Mouse (Mus musculus): ENCODE data around the gene Dennd5b. TPM values are rescaled to one million over a fixed set of nuclear protein-coding genes. Genes with fewer than 3 reads are reported as not detected.

The Dennd5b gene
- polyA plus RNA-seq (2014; fragmentation: Nextera tagmentation; extraction: Ambion mirVana): 17.0 and 17.7 TPM in 2 replicates

DNA sequence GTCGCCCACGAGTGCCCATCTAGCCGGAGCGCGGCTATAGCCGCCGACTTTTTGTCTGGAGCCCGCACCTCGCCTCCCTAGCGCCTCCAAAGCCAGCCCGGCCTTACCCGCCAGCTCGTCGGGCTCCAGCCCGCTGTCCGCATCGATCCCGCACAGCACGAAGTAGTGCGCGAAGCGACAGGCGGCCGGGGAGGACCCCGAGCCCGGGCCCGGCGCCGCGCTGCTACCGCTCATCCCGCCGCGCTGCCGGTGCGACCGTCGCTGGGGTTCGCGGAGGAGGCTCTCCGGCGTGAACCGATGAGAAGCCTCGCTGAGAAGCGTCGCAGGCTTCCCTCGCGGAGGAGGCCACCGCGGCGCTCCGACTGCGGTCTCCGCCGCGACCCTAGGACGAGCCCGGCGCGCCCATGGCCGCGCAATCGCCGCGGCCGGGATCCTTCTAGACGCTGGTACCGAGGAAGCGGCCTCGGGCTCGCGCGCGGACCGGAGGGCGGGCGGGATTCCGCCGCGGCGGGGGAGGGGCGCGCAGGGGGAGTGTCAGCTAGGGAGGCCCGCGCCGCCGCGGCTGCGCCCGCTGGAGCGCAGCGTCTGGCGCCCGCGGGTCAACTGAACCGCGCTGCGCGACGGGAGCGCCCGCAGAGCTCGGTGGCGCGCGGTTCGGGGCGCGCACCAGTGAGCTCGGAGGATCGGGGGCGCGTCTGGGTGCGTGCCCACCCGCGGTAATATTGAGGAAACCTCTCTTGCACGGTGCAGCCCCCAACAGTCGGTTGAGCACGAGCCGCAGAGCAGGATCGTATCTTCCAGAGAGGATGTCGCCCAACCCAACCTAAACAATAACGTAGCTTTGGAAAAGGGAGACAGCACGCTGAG lies at the start of gene Dennd5b:
Dennd5b (minus strand) TSS at position 605 of the 867 bp plus-strand sequence.
- DNase-seq (ENCODE audit: low spot score, missing footprints) (peak; percentile 98), ATAC-seq (ENCODE audit: low FRiP score) (peak; percentile 91)
- WGBS: under 1% methylated on average over 112 of the region's 124 CpGs
- peak within 1 kb of the TSS; percentile 77 for H3K4me2 ChIP-seq
- no peaks in the 10 kb centered on the region for H3K27me3 ChIP-seq (ENCODE audit: control insufficient read depth, insufficient read depth, low read length)
- H3K9me3 ChIP-seq (ENCODE audit: control insufficient read depth, low read length): no peaks in the 10 kb centered on the region
- peak within 1 kb of the TSS; percentile 97 for H3K27ac ChIP-seq (ENCODE audit: low read depth, low read length)
- H3K4me3 ChIP-seq (ENCODE audit: low read depth, low read length): peak within 1 kb of the TSS; percentile 86
- peak within 1 kb of the TSS; percentile 96 for H3K9ac ChIP-seq (ENCODE audit: low read length)
- H3K36me3 ChIP-seq (ENCODE audit: control insufficient read depth, insufficient read depth, low read length): no peaks in the 10 kb centered on the region
- H3K4me1 ChIP-seq (ENCODE audit: control insufficient read depth, insufficient read depth, low read length): peaks cover 3% of the 10 kb centered on the region; the same call in 1 of the 2 replicates

DNA sequence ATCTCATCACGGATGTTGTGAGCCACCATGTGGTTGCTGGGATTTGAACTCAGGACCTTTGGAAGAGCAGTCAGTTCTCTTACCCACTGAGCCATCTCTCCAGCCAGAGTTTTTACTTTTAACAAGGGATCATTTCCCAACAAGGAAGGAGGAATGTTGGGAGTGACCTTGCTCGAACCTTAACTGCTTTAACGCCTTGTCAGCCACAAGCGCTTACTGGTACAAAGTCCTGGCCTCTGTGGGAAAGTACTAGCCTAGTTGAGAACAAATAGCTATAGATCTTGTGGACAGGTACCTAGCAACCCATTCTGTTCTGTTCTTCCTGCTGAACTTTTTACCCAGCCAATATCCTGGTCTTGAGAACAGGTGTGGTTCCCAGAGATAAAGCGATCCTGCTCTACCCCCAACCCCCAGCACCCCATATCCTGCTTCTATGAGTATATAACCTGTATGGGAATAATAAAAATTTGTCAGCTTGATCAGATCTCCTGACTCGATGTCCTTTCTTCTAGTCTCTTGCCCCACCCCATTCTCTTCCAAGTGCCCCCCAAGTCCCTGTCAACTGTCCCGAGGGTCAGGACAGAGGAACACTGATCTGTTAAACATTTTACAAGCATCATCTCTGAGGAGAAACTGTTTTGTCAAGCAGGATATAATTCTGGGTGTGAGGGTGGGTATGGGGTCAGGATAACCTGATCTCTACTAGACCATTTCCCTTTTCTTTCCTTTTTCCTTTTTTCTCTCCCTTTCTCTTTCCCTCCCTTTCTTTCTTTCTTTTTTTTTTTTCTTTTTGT lies 47.2 kb upstream of the Dennd5b start:
- DNase-seq (ENCODE audit: low spot score, missing footprints) (peak; percentile 75), ATAC-seq (ENCODE audit: low FRiP score) (no peak)
- no peak overlapping the region for H3K9ac ChIP-seq (ENCODE audit: low read length)
- H3K4me1 ChIP-seq (ENCODE audit: control insufficient read depth, insufficient read depth, low read length): no peaks in the 10 kb centered on the region
- no peak overlapping the region for H3K27ac ChIP-seq (ENCODE audit: low read depth, low read length)
- H3K4me3 ChIP-seq (ENCODE audit: low read depth, low read length): no peak overlapping the region
- H3K36me3 ChIP-seq (ENCODE audit: control insufficient read depth, insufficient read depth, low read length): no peaks in the 10 kb centered on the region
- no peak overlapping the region for H3K4me2 ChIP-seq
- no peaks in the 10 kb centered on the region for H3K27me3 ChIP-seq (ENCODE audit: control insufficient read depth, insufficient read depth, low read length)
- 95% methylated on average over 7 of the region's 7 CpGs for WGBS
- H3K9me3 ChIP-seq (ENCODE audit: control insufficient read depth, low read length): no peaks in the 10 kb centered on the region

DNA sequence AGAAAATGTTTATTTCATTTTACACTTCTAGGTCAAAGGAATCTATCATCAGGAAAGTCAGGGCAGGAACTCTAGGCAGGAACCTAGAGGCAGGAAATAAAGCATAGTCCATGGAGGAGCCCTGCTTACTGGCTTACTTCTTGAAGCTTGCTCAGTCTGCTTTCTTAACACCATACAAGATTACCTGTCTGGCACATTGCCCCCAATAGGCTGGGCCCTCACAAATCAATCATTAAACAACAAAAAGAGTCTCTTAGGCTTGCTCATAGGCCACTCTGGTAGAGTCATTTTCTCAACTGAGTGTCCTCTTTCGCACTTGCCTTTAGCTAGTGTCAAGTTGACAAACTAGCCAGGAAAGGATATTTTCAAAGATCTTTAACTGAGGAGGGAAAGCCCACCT lies 43.7 kb upstream of the Dennd5b start:
- H3K27ac ChIP-seq (ENCODE audit: low read depth, low read length): no peak overlapping the region
- ATAC-seq (ENCODE audit: low FRiP score) (no peak), DNase-seq (ENCODE audit: low spot score, missing footprints) (no peak)
- no peaks in the 10 kb centered on the region for H3K9me3 ChIP-seq (ENCODE audit: control insufficient read depth, low read length)
- H3K4me1 ChIP-seq (ENCODE audit: control insufficient read depth, insufficient read depth, low read length): 0 out of 2 replicates have a peak, but pooled peaks cover 2% of the 10 kb centered on the region
- no peaks in the 10 kb centered on the region for H3K27me3 ChIP-seq (ENCODE audit: control insufficient read depth, insufficient read depth, low read length)
- no peak overlapping the region for H3K4me3 ChIP-seq (ENCODE audit: low read depth, low read length)
- H3K36me3 ChIP-seq (ENCODE audit: control insufficient read depth, insufficient read depth, low read length): no peaks in the 10 kb centered on the region
- H3K4me2 ChIP-seq: no peak overlapping the region
- 87% methylated on average over 1 of the region's 1 CpGs for WGBS
- H3K9ac ChIP-seq (ENCODE audit: low read length): no peak overlapping the region

DNA sequence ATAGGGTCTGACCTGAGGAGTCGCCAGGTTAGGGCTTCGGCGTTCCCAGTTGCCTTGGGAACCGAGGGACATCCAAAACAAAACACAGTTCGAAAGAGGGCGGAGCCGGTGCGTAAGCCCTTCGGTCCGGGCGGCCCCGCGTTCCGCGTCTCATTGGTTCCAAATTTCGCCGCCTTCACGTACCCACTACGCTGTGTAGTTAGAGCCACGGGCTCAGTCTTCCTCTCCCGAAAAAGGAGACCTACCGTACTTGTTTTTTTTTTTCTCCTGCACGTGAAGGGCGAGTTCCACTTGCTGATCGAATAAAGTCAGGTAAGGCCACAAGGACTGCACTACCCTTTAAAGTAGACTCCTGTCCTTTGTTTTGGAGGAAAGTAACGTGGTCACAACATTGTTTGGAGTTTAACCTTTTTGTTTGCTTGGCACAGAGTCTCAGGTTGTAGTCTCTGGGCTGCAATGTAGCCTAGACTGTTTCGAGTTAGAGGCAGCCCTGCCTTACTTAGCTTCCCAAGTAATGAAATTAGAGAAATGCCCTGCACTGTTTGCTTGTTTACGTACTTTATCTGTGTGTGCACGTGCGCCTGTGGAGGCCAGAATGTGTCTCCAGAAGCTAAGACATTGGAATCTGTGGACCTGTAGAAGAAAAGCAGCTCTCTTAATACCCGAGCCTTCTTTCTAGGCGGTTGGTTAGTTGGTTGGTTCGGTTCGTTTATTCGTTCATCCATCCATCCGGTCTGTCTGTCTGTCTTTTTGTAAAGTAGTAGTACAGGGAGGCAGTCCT lies 40.1 kb upstream of the Dennd5b start:
- peak; percentile 97 for DNase-seq (ENCODE audit: low spot score, missing footprints)
- Histone ChIP-seq H3K9me3 (ENCODE audit: control insufficient read depth, low read length) (no peaks in the 10 kb centered on the region), H3K4me3 (ENCODE audit: low read depth, low read length) (peak overlapping the region; percentile 39), H3K36me3 (ENCODE audit: control insufficient read depth, insufficient read depth, low read length) (no peaks in the 10 kb centered on the region), H3K4me1 (ENCODE audit: control insufficient read depth, insufficient read depth, low read length) (0 out of 2 replicates have a peak, but pooled peaks cover 2% of the 10 kb centered on the region), H3K4me2 (peak overlapping the region; percentile 59), H3K27ac (ENCODE audit: low read depth, low read length) (no peak overlapping the region), H3K27me3 (ENCODE audit: control insufficient read depth, insufficient read depth, low read length) (no peaks in the 10 kb centered on the region), H3K9ac (ENCODE audit: low read length) (peak overlapping the region; percentile 70)
- 7% methylated on average over 36 of the region's 36 CpGs for WGBS
- peak; percentile 95 for ATAC-seq (ENCODE audit: low FRiP score)

DNA sequence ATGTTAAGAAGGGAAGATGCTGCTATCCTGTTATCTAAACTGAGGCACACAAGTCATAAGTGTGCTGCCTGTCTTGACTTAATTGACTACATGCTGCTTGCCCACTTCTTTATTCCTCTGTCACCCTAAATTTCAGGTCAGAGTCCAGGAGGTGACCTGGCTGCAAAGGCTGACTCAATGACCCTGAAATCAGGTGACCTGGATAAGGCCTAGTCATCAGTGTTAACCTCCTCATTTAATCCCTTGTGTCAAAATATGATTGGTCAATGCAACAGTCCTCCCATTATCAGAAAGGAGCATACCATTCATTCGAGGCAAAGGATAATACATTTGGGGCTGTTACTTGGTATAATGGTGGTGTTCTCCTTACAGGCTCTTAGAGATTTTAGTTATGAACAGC lies 38.0 kb upstream of the Dennd5b start, which contains the start of gene Etfbkmt:
Etfbkmt (plus strand) TSS at position 379 of the 400 bp plus-strand sequence.
- H3K9ac ChIP-seq (ENCODE audit: low read length): no peak within 1 kb of the TSS
- 0 out of 2 replicates have a peak, but pooled peaks cover 2% of the 10 kb centered on the region for H3K4me1 ChIP-seq (ENCODE audit: control insufficient read depth, insufficient read depth, low read length)
- H3K4me2 ChIP-seq: no peak within 1 kb of the TSS
- ATAC-seq (ENCODE audit: low FRiP score) (no peak), DNase-seq (ENCODE audit: low spot score, missing footprints) (no peak)
- WGBS: 84% methylated on average over 1 of the region's 1 CpGs
- H3K27ac ChIP-seq (ENCODE audit: low read depth, low read length): no peak within 1 kb of the TSS
- no peaks in the 10 kb centered on the region for H3K9me3 ChIP-seq (ENCODE audit: control insufficient read depth, low read length)
- H3K27me3 ChIP-seq (ENCODE audit: control insufficient read depth, insufficient read depth, low read length): no peaks in the 10 kb centered on the region
- no peak within 1 kb of the TSS for H3K4me3 ChIP-seq (ENCODE audit: low read depth, low read length)
- H3K36me3 ChIP-seq (ENCODE audit: control insufficient read depth, insufficient read depth, low read length): no peaks in the 10 kb centered on the region

DNA sequence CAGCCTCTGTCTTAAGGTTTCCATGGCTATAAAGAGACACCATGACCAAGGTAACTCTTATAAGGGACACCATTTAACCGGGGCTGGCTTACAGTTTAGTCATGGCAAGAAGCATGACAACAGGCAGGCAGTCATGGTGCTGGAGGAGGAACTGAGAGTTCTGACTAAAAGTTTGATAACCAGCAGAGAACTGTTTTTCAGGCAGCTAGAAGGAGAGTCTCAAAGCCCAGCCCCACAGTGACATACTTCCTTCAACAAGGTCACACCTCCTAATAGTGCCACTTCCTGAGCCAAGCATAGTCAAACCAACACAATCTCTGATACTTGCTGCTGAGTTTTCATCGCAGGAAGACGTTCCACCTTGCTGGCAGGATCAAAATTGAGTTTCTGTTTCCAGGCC lies 37.5 kb upstream of the Dennd5b start:
- Histone ChIP-seq H3K4me1 (ENCODE audit: control insufficient read depth, insufficient read depth, low read length) (0 out of 2 replicates have a peak, but pooled peaks cover 2% of the 10 kb centered on the region), H3K9me3 (ENCODE audit: control insufficient read depth, low read length) (no peaks in the 10 kb centered on the region), H3K27ac (ENCODE audit: low read depth, low read length) (no peak overlapping the region), H3K36me3 (ENCODE audit: control insufficient read depth, insufficient read depth, low read length) (no peaks in the 10 kb centered on the region), H3K27me3 (ENCODE audit: control insufficient read depth, insufficient read depth, low read length) (no peaks in the 10 kb centered on the region), H3K9ac (ENCODE audit: low read length) (no peak overlapping the region), H3K4me3 (ENCODE audit: low read depth, low read length) (no peak overlapping the region), H3K4me2 (no peak overlapping the region)
- peak; percentile 80 for DNase-seq (ENCODE audit: low spot score, missing footprints)
- ATAC-seq (ENCODE audit: low FRiP score): no peak
- 88% methylated on average over 3 of the region's 3 CpGs for WGBS

DNA sequence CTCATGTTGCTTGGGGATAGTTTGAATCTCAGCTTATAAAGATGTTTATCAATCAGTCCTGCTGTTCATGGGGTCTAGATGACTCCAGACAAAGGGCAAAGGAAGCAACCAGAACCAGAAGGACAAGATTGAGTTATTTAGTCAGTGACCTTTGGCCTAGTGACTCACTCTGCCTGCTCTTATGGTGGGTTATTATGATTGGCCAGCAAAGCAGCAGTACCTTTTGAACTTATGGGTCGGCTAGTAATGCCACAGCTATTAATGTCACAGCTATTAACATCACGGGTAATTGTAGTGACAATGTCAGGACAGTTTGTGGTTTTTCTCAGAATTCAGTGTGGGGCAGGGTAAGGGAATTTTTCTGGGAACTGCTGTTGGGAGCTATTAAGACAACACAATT lies 36.5 kb upstream of the Dennd5b start:
- Histone ChIP-seq H3K27ac (ENCODE audit: low read depth, low read length) (no peak overlapping the region), H3K4me3 (ENCODE audit: low read depth, low read length) (no peak overlapping the region), H3K9ac (ENCODE audit: low read length) (no peak overlapping the region), H3K4me2 (no peak overlapping the region), H3K9me3 (ENCODE audit: control insufficient read depth, low read length) (no peaks in the 10 kb centered on the region), H3K27me3 (ENCODE audit: control insufficient read depth, insufficient read depth, low read length) (no peaks in the 10 kb centered on the region), H3K36me3 (ENCODE audit: control insufficient read depth, insufficient read depth, low read length) (no peaks in the 10 kb centered on the region), H3K4me1 (ENCODE audit: control insufficient read depth, insufficient read depth, low read length) (0 out of 2 replicates have a peak, but pooled peaks cover 2% of the 10 kb centered on the region)
- DNase-seq (ENCODE audit: low spot score, missing footprints) (no peak), ATAC-seq (ENCODE audit: low FRiP score) (no peak)
- WGBS: 80% methylated on average over 2 of the region's 2 CpGs

DNA sequence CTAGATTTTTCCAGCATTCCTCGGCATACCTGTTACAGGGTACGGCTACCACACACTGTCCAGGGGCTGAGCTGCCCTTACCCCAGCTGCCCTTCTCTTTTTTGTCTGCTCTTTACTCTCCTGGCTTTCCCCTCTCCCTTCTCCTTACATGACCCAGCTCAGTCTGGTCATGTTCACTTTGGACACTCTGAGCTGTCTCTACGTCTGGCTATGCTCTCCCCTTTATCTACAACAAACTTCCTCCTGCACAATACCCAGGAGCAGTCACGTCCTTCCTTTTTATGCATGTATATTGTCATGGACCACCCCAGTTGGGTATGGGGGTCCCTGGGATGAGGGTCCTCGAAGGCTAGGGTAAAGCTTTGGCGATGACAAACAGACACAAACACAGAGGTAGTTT lies 34.2 kb upstream of the Dennd5b start:
- Histone ChIP-seq H3K9ac (ENCODE audit: low read length) (no peak overlapping the region), H3K27ac (ENCODE audit: low read depth, low read length) (no peak overlapping the region), H3K9me3 (ENCODE audit: control insufficient read depth, low read length) (no peaks in the 10 kb centered on the region), H3K4me2 (no peak overlapping the region), H3K36me3 (ENCODE audit: control insufficient read depth, insufficient read depth, low read length) (no peaks in the 10 kb centered on the region), H3K4me3 (ENCODE audit: low read depth, low read length) (no peak overlapping the region), H3K4me1 (ENCODE audit: control insufficient read depth, insufficient read depth, low read length) (no peaks in the 10 kb centered on the region; the same call in 1 of the 2 replicates), H3K27me3 (ENCODE audit: control insufficient read depth, insufficient read depth, low read length) (no peaks in the 10 kb centered on the region)
- DNase-seq (ENCODE audit: low spot score, missing footprints): peak; percentile 67
- no peak for ATAC-seq (ENCODE audit: low FRiP score)
- WGBS: 83% methylated on average over 6 of the region's 6 CpGs

Data from midbrain, embryonic 11.5 days (tissue).